Mouse (Mus musculus): ENCODE results near the gene Hoxc6.

DNA sequence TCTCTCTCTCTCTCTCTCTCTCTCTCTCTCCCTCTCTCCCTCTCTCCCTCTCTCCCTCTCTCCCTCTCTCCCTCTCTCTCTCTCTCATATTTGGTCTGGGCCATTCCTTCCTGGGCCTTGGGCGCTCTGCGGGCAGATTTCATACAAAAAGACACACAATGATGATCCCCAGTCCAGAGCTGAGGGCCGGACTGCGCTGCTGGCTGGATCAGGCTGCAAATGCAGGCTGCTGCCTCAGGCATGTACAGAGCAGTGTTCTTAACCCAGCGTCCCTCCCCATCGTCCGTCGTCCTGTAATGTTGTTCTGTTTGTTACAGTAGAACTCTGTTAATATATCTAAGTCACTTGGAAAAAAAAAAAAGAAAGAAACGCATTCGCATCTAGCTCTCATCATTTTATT, 13.5 kb upstream of the Hoxc6 start:
- TF ChIP-seq CTCF (IDR thresholded peaks at IDR 0.05; ENCODE audit: borderline replicate concordance, insufficient read depth, low read depth, low read length) (no peak), POLR2A (IDR thresholded peaks at IDR 0.05; ENCODE audit: borderline replicate concordance, insufficient read depth, low read length) (no peak)

Measured in cerebellum, adult 2 months (tissue).